Mouse (Mus musculus) heart, embryonic 11.5 days (tissue): Measurements from ENCODE around the gene Sass6. TPM values are rescaled to one million over a fixed set of nuclear protein-coding genes. Genes with fewer than 3 reads are reported as not detected.

Experiments
- ATAC-seq: fragments of 200-750 bp; cut with Nextera tagmentation; replicated peaks from 2 replicates; pipeline ENCODE4 v1.8.0; 2017; ENCODE audit warnings: moderate library complexity; ENCODE audit not compliant: insufficient number of reproducible peaks, low FRiP score, low TSS enrichment
- H3K27ac ChIP-seq: fragments of 300-500 bp; sonication (generic); 2 replicates; pipeline ENCODE4 v1.5.1; 2014; ENCODE audit warnings: mild to moderate bottlenecking, low read depth, low read length
- H3K27me3 ChIP-seq: fragments of 300-500 bp; sonication (generic); 2 replicates; pipeline ENCODE4 v1.6.1; 2014; ENCODE audit warnings: mild to moderate bottlenecking, low read length, mixed read lengths; ENCODE audit not compliant: control insufficient read depth, insufficient read depth
- H3K36me3 ChIP-seq: fragments of 300-500 bp; sonication (generic); 2 replicates; pipeline ENCODE4 v1.6.1; 2014; ENCODE audit warnings: mild to moderate bottlenecking, low read length, moderate library complexity, mixed read lengths; ENCODE audit not compliant: control insufficient read depth, insufficient read depth
- H3K4me1 ChIP-seq: fragments of 300-500 bp; sonication (generic); 2 replicates; pipeline ENCODE4 v1.6.1; 2014; ENCODE audit warnings: low read length; ENCODE audit not compliant: control insufficient read depth, insufficient read depth
- H3K4me2 ChIP-seq: fragments of 300-500 bp; sonication (generic); 2 replicates; pipeline ENCODE4 v1.6.1; 2014; ENCODE audit warnings: mild to moderate bottlenecking, moderate library complexity
- H3K4me3 ChIP-seq: fragments of 300-500 bp; sonication (generic); 2 replicates; pipeline ENCODE4 v1.5.1; 2014; ENCODE audit warnings: low read depth, low read length
- H3K9ac ChIP-seq: fragments of 300-500 bp; sonication (generic); 2 replicates; pipeline ENCODE4 v1.6.1; 2014; ENCODE audit warnings: mild to moderate bottlenecking, low read depth, low read length, moderate library complexity
- H3K9me3 ChIP-seq: fragments of 300-500 bp; sonication (generic); replicated peaks from 2 replicates; pipeline ENCODE4 v1.6.1; 2016; ENCODE audit warnings: low read length; ENCODE audit not compliant: control insufficient read depth
- WGBS: fragments of 180-500 bp; shearing (Covaris S2); extraction: QIAGEN DNeasy Blood & Tissue Kit; methylation state at CpG from one replicate; pipeline ENCODE4 v1.1.7; 2014; ENCODE audit not compliant: insufficient replicate concordance; 5-methylcytosine and 5-hydroxymethylcytosine counted together
- polyA plus RNA-seq: library from polyadenylated mRNA; unstranded; fragments of >200 nt; fragmentation: Nextera tagmentation; extraction: Ambion mirVana; gene quantifications from 2 replicates; pipeline ENCODE4 v1.2.1, GENCODE M21; 2014

Sass6 gene
- polyA plus RNA-seq, 1 experiment from 2014 or later = 23.9 TPM

DNA sequence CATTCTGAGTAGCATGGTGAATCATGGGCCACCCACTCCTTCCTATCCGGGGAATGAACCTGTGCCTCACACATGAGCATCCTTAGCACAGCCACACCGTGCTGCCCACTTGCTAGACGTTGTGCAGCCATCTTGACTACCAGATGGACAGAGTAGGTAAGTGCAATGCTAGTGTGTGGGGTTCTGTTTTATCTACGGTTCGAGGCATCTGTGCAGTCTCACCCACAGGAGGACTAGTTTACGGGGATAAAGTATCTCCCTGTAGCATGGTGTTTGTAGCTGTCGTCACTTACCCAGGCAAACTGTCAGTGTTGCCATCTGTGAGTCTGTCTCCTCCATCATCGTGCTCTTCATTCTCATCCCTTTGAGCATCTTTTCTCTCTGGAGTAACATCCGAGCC lies 12.6 kb upstream of the Sass6 start:
- no peak overlapping the region for H3K4me3 ChIP-seq
- H3K36me3 ChIP-seq = peaks cover 30% of the 10 kb centered on the region
- WGBS = 82% methylated on average over 9 of the region's 9 CpGs
- no peaks in the 10 kb centered on the region for H3K4me1 ChIP-seq
- H3K9me3 ChIP-seq = no peaks in the 10 kb centered on the region
- no peak overlapping the region for H3K27ac ChIP-seq
- H3K4me2 ChIP-seq = no peak overlapping the region
- H3K9ac ChIP-seq = no peak overlapping the region
- H3K27me3 ChIP-seq = no peaks in the 10 kb centered on the region
- ATAC-seq = no peak

DNA sequence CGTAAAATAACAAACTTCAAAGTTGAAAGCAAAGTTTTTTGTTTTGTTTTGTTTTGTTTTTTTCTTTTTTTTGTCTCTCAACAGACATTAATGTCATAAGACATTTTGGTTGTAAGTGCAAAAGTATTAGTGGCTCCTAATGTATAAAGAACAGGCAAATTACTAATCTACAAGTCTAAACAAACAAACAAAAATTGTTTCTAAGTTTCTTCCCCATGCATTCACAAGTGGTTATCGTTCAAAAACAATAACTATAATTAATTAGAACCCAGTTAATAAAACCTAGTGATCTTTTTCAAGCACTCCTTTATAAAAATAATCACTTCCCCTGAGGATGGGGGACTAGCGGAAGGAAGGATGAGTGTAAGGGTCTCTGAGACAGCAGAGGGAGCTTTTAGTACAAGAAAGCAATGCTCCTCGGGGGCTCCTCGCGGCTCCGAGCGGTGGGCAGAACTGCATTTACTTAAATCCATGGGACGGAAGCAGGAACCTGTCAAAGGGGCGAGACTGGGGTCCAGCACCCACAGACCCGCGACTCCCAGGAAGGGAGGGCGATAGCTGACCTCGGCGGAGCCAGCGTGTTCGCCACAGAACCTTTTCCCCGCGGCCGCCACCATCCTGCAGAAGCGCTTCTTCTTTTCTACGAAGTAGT lies 580 bp upstream of the Sass6 start:
- Histone ChIP-seq H3K9me3 (no peaks in the 10 kb centered on the region), H3K4me1 (0 out of 2 replicates have a peak, but pooled peaks cover 3% of the 10 kb centered on the region)
- WGBS = 2% methylated on average over 22 of the region's 22 CpGs

DNA sequence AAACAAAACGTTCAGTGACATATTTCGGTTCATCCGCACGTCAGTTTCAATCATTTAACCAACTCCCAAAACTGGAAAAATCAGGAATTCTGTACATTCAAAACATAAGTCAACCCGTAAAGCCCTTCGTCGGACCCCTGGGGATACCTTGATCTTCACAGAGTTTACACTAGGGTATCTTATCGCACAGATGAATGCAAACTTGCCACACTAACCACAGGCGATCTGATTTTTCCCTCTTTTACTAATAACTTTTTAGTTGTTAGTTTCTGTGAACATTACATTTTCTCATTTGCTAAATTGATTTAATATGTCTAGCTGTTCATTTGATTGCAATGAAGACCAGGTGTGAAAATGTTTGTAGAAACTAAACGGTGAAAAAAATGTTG lies 815 bp downstream of the Sass6 start:
- 0 out of 2 replicates have a peak overlapping the region, but pooled peaks have one; percentile 82 for H3K27ac ChIP-seq

More for the DNA sequence above, 580 bp upstream of the Sass6 start:
- no peaks in the 10 kb centered on the region for H3K27me3 ChIP-seq
- H3K36me3 ChIP-seq = peaks cover 9% of the 10 kb centered on the region; the same call in 1 of the 2 replicates
- peak overlapping the region; percentile 90 for H3K9ac ChIP-seq
- H3K27ac ChIP-seq = peak overlapping the region; percentile 82
- H3K4me3 ChIP-seq = peak overlapping the region; percentile 90
- ATAC-seq = peak; percentile 32; the same call in 1 of the 2 replicates
- peak overlapping the region; percentile 84 for H3K4me2 ChIP-seq

DNA sequence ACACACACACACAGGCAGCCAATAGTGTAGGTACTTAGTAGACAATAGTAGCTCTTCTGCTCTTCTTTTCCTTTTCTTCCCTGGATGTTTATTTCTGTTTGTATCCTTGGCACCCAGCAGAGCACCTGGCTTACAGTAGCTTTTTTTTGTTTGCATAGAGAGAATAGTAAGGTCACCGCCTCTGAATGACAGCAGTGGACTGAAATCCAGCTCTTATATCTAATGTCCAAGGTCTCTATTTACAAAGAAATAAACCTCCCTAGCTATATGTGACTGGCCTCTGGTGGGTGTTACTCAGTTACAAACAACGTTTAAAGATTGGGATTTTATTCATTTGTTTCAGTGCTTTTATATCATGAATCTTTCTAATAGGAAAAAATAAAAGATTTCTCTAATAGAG lies 4.9 kb downstream of the Sass6 start:
- Histone ChIP-seq H3K27me3 (no peaks in the 10 kb centered on the region), H3K27ac (no peak overlapping the region), H3K4me1 (no peaks in the 10 kb centered on the region), H3K4me2 (no peak overlapping the region), H3K4me3 (no peak overlapping the region), H3K9me3 (no peaks in the 10 kb centered on the region), H3K9ac (no peak overlapping the region), H3K36me3 (no peaks in the 10 kb centered on the region)
- ATAC-seq = no peak
- WGBS = 90% methylated on average over 2 of the region's 2 CpGs

More for the DNA sequence above, 815 bp downstream of the Sass6 start:
- Histone ChIP-seq H3K9ac (peak overlapping the region; percentile 90), H3K27me3 (no peaks in the 10 kb centered on the region), H3K4me2 (peak overlapping the region; percentile 84), H3K4me3 (peak overlapping the region; percentile 90), H3K9me3 (no peaks in the 10 kb centered on the region), H3K4me1 (0 out of 2 replicates have a peak, but pooled peaks cover 3% of the 10 kb centered on the region), H3K36me3 (peaks cover 4% of the 10 kb centered on the region; the same call in 1 of the 2 replicates)
- WGBS = 8% methylated on average over 10 of the region's 10 CpGs
- no peak for ATAC-seq

DNA sequence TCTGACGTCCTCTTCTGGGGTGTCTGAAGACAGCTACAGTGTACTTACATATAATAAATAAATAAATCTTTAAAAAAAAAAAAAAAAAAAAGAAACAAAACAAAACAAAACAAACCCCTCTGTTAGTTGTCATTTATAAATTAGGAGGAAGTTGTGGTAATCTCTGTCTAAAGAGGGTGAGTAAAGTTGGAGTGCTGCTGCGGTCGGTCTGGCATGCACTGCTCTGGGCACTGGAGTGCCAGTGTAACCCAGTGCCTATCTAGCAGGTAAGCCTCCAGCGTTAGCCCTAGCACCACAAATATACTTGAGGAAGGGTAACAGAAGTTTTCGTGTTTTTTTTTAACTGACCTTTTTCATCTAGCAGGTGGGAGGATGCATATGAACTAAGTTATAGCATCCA lies 6.2 kb downstream of the Sass6 start:
- 86% methylated on average over 5 of the region's 5 CpGs for WGBS
- Histone ChIP-seq H3K9me3 (no peaks in the 10 kb centered on the region), H3K4me2 (no peak overlapping the region), H3K9ac (no peak overlapping the region), H3K4me3 (no peak overlapping the region), H3K27me3 (no peaks in the 10 kb centered on the region), H3K36me3 (no peaks in the 10 kb centered on the region), H3K27ac (no peak overlapping the region), H3K4me1 (no peaks in the 10 kb centered on the region)
- no peak for ATAC-seq

DNA sequence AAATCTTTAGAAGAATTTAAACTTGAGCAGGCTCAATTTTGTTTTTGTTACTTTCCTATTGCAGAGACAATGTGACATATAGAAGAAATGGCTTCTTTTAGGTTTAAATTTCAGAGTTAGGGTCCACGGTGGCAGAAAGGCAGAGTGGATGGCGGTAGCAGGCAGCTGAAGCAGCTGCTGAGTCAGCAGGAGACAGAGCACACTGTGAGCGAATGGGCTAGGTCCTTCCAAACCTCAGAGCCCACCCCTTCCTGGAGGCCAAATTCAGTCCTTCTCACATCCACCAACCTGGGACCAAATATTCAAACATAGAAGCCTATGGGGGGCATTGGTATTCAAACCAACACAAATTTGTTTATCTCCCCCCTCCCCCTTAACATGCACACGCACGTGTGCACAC lies 7.0 kb downstream of the Sass6 start:
- H3K4me2 ChIP-seq = no peak overlapping the region
- ATAC-seq = no peak
- no peaks in the 10 kb centered on the region for H3K36me3 ChIP-seq
- H3K9me3 ChIP-seq = no peaks in the 10 kb centered on the region
- no peak overlapping the region for H3K27ac ChIP-seq
- H3K4me3 ChIP-seq = no peak overlapping the region
- 93% methylated on average over 5 of the region's 5 CpGs for WGBS
- no peaks in the 10 kb centered on the region for H3K27me3 ChIP-seq
- no peaks in the 10 kb centered on the region for H3K4me1 ChIP-seq
- no peak overlapping the region for H3K9ac ChIP-seq

DNA sequence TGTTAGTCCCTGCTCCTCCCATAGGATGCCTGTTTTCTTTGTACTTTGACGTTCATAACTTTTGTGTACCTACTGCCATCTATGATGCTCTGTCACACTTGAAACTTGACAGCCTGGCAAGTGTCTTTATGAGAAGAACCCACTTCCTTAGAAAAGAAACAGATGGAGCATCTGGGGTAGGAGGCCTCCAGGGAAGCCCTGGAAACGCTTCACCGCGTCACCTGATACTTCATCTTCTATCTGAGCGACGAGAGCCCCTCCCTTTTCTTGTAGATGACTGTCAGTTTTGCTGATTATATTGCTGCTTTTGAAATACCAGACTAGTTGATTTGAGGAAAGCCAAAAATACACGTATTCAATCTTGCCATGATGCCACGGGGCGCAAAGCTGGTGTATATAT lies 9.8 kb downstream of the Sass6 start:
- Histone ChIP-seq H3K27ac (no peak overlapping the region), H3K4me1 (no peaks in the 10 kb centered on the region), H3K4me2 (no peak overlapping the region), H3K4me3 (no peak overlapping the region), H3K36me3 (no peaks in the 10 kb centered on the region; the same call in 1 of the 2 replicates), H3K9ac (no peak overlapping the region), H3K27me3 (no peaks in the 10 kb centered on the region), H3K9me3 (no peaks in the 10 kb centered on the region)
- ATAC-seq = no peak
- WGBS = 86% methylated on average over 9 of the region's 9 CpGs

DNA sequence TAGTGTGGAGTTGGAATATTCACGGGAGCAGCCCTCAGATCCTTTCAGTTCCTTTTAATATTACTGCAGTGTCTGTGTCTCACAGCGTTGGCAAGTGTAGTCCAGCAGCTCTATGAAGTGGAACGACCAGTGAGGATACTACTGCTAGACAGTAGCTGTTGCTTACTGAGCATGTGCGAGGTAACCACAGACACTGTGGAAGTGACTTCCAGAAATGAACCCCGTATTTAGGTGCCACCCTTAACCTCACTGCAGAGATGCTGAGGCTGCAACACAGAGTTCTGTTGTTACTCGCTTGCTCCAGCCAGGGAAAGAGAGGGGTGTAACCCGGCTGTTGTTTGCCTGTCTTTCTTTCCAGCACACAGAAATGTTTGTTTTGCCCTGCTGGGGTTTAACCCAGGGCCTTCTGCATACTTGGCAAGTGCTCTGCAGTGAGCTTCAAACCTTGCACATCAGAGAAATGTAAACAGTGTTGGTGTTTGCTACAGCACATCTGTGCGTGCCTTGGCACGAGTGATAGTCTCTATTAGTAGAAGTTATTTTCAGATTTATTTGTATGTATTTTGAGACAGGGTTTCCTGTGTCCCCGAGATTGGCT lies 19.6 kb downstream of the Sass6 start, which contains the start of gene Trmt13:
Gene Trmt13 (minus strand): TSS at position 293 of the 598 bp plus-strand sequence.
- Histone ChIP-seq H3K36me3 (peaks cover 18% of the 10 kb centered on the region), H3K4me1 (no peaks in the 10 kb centered on the region), H3K4me2 (no peak within 1 kb of the TSS), H3K9me3 (no peaks in the 10 kb centered on the region), H3K4me3 (no peak within 1 kb of the TSS), H3K27me3 (no peaks in the 10 kb centered on the region), H3K27ac (no peak within 1 kb of the TSS), H3K9ac (no peak within 1 kb of the TSS)
- 84% methylated on average over 10 of the region's 10 CpGs for WGBS
- no peak for ATAC-seq
